Mouse (Mus musculus): ENCODE data around the gene Hsf2bp. TPM values are rescaled to one million over a fixed set of nuclear protein-coding genes. Genes with fewer than 3 reads are reported as not detected.

Hsf2bp gene
- total and polyA plus RNA-seq, 3 experiments, result 0.04 to 0.15 TPM; not detected in 1

- 0 out of 2 replicates have a peak, but pooled peaks cover 3% of the 10 kb centered on the region for H3K79me2 ChIP-seq (ENCODE audit: control insufficient read depth, insufficient read depth, low read length, poor library complexity)
- no peaks in the 10 kb centered on the region for H3K27me3 ChIP-seq (ENCODE audit: control insufficient read depth in 1 of 2, insufficient read depth in 2 of 2, low read length in 2 of 2)
- H3K27ac ChIP-seq (ENCODE audit: control insufficient read depth, low read depth, low read length), result no peak overlapping the region
- no peak for TF ChIP-seq RAD21 (IDR thresholded peaks at IDR 0.05; ENCODE audit: low read depth, low read length)
- H3K9ac ChIP-seq (ENCODE audit: control insufficient read depth, low read depth, low read length, poor library complexity, severe bottlenecking), result no peak overlapping the region
- peaks cover 0 to 5% of the 10 kb centered on the region in 2 experiments; a peak in 2 of 4 replicates for H3K36me3 ChIP-seq (ENCODE audit: control insufficient read depth in 1 of 2, insufficient read depth in 2 of 2, low read length in 2 of 2)
- no peaks in the 10 kb centered on the region for H3K4me1 ChIP-seq (ENCODE audit: control insufficient read depth in 1 of 2, insufficient read depth in 2 of 2, low read length in 2 of 2)
- H3K9me3 ChIP-seq (replicated peaks; ENCODE audit: insufficient read depth, low read length), result no peaks in the 10 kb centered on the region
- no peak overlapping the region for H3K4me3 ChIP-seq (ENCODE audit: control insufficient read depth in 1 of 2, insufficient read depth in 1 of 2, low read depth in 2 of 2, low read length in 2 of 2)
- DNase-seq (ENCODE audit: low read depth, low spot score), result no peak
Observed at GRCm38 (mm10) chr17:32057843-32058242, 21.7 kb upstream of the Hsf2bp start.

GRCm38 (mm10) chr17:32053677-32054076 is 17.5 kb upstream of the Hsf2bp start:
- Histone ChIP-seq H3K27me3 (ENCODE audit: control insufficient read depth in 1 of 2, insufficient read depth in 2 of 2, low read length in 2 of 2) (no peaks in the 10 kb centered on the region), H3K9ac (ENCODE audit: control insufficient read depth, low read depth, low read length, poor library complexity, severe bottlenecking) (no peak overlapping the region), H3K27ac (ENCODE audit: control insufficient read depth, low read depth, low read length) (no peak overlapping the region), H3K36me3 (ENCODE audit: control insufficient read depth in 1 of 2, insufficient read depth in 2 of 2, low read length in 2 of 2) (peaks cover 0 to 28% of the 10 kb centered on the region in 2 experiments; a peak in 2 of 4 replicates), H3K9me3 (replicated peaks; ENCODE audit: insufficient read depth, low read length) (no peaks in the 10 kb centered on the region), H3K4me3 (ENCODE audit: control insufficient read depth in 1 of 2, insufficient read depth in 1 of 2, low read depth in 2 of 2, low read length in 2 of 2) (no peak overlapping the region), H3K79me2 (ENCODE audit: control insufficient read depth, insufficient read depth, low read length, poor library complexity) (0 out of 2 replicates have a peak, but pooled peaks cover 3% of the 10 kb centered on the region), H3K4me1 (ENCODE audit: control insufficient read depth in 1 of 2, insufficient read depth in 2 of 2, low read length in 2 of 2) (no peaks in the 10 kb centered on the region)
- no peak for DNase-seq (ENCODE audit: low read depth, low spot score)
- TF ChIP-seq MAFK (IDR thresholded peaks at IDR 0.05; ENCODE audit: borderline replicate concordance, low read depth, low read length) (no peak), GABPA (IDR thresholded peaks at IDR 0.05; ENCODE audit: low read depth, low read length) (no peak)

- Histone ChIP-seq H3K79me2 (ENCODE audit: control insufficient read depth, insufficient read depth, low read length, poor library complexity) (peaks cover 3% of the 10 kb centered on the region; the same call in 1 of the 2 replicates), H3K9ac (ENCODE audit: control insufficient read depth, low read depth, low read length, poor library complexity, severe bottlenecking) (no peak overlapping the region), H3K36me3 (ENCODE audit: control insufficient read depth in 1 of 2, insufficient read depth in 2 of 2, low read length in 2 of 2) (peaks cover 0 to 36% of the 10 kb centered on the region in 2 experiments; a peak in 2 of 4 replicates), H3K9me3 (replicated peaks; ENCODE audit: insufficient read depth, low read length) (no peaks in the 10 kb centered on the region), H3K4me3 (ENCODE audit: control insufficient read depth in 1 of 2, insufficient read depth in 1 of 2, low read depth in 2 of 2, low read length in 2 of 2) (no peak overlapping the region), H3K27ac (ENCODE audit: control insufficient read depth, low read depth, low read length) (no peak overlapping the region), H3K27me3 (ENCODE audit: control insufficient read depth in 1 of 2, insufficient read depth in 2 of 2, low read length in 2 of 2) (no peaks in the 10 kb centered on the region), H3K4me1 (ENCODE audit: control insufficient read depth in 1 of 2, insufficient read depth in 2 of 2, low read length in 2 of 2) (no peaks in the 10 kb centered on the region)
- no peak for DNase-seq (ENCODE audit: low read depth, low spot score)
- TF ChIP-seq BHLHE40 (IDR thresholded peaks at IDR 0.05; ENCODE audit: borderline replicate concordance, low read depth, low read length) (no peak), POLR2AphosphoS2 (IDR thresholded peaks at IDR 0.05; ENCODE audit: low read length) (no peak), GATA1 (IDR thresholded peaks at IDR 0.05; ENCODE audit: low read depth, low read length) (no peak), MAFK (IDR thresholded peaks at IDR 0.05; ENCODE audit: borderline replicate concordance, low read depth, low read length) (no peak), RAD21 (IDR thresholded peaks at IDR 0.05; ENCODE audit: low read depth, low read length) (no peak), E2F4 (IDR thresholded peaks at IDR 0.05; ENCODE audit: borderline replicate concordance, low read depth, low read length) (no peak), SIN3A (IDR thresholded peaks at IDR 0.05; ENCODE audit: low read length) (no peak), USF1 (IDR thresholded peaks at IDR 0.05; ENCODE audit: low read depth, low read length) (no peak), MYB (IDR thresholded peaks at IDR 0.05; ENCODE audit: low read depth, low read length) (no peak), SMC3 (IDR thresholded peaks at IDR 0.05; ENCODE audit: low read depth, low read length) (no peak)
Observed at GRCm38 (mm10) chr17:32052237-32053080, 16.3 kb upstream of the Hsf2bp start.

All from MEL (cell line).